Comparison of ENCODE assay signal across 1 mouse cellular context in genomic region chr13:13590048-13591011, GRCm38 (mm10).
A peak's percentile ranks its signal among the peaks of the same experiment; 100 is the strongest.
TF ChIP-seq lines count a peak whose summit lies in the region.

Gene Lyst (plus strand): TSS chr13:13590397.

TF ChIP-seq in MEL, 35 proteins besides CTCF, POLR2A, EP300 and RAD21 (continued from another document):
- TF ChIP-seq TBP (IDR thresholded peaks at IDR 0.05; ENCODE audit: low read depth, low read length) = peak; percentile 55; the same call in 1 of the 2 replicates
- TF ChIP-seq GABPA (IDR thresholded peaks at IDR 0.05; ENCODE audit: low read depth, low read length) = no peak
- TF ChIP-seq MYC (IDR thresholded peaks at IDR 0.05; ENCODE audit: low read depth, low read length) = 0 out of 2 replicates have a peak, but pooled peaks have one; percentile 32
- TF ChIP-seq SMC3 (IDR thresholded peaks at IDR 0.05; ENCODE audit: low read depth, low read length) = no peak
